Mouse (Mus musculus) myocyte (in vitro differentiated cells): Measurements from ENCODE around the gene Hexim2. TPM values are rescaled to one million over a fixed set of nuclear protein-coding genes. Genes with fewer than 3 reads are reported as not detected.

ENCODE experiments used
- H3K27me3 ChIP-seq: one replicate; pipeline ENCODE4 v1.6.1; 2011; ENCODE audit not compliant: control insufficient read depth, insufficient read depth, insufficient read length
- H3K36me3 ChIP-seq: one replicate; pipeline ENCODE4 v1.6.1; 2011; ENCODE audit not compliant: control insufficient read depth, insufficient read depth
- H3K4me2 ChIP-seq: one replicate; pipeline ENCODE4 v1.6.1; 2011; ENCODE audit warnings: low read depth, control low read depth
- H3K4me3 ChIP-seq: one replicate; pipeline ENCODE4 v1.5.1; 2011; ENCODE audit warnings: mild to moderate bottlenecking, control low read depth, moderate library complexity
- H3K79me2 ChIP-seq: one replicate; pipeline ENCODE4 v1.6.1; 2011; ENCODE audit not compliant: control insufficient read depth, insufficient read depth
- H3ac ChIP-seq: one replicate; pipeline ENCODE4 v1.6.1; 2011; ENCODE audit not compliant: control insufficient read depth, insufficient read length
- CEBPB ChIP-seq: IDR thresholded peaks from 2 replicates; pipeline ENCODE4 v1.6.1; 2011; ENCODE audit warnings: mild to moderate bottlenecking, moderate library complexity; ENCODE audit not compliant: poor library complexity, insufficient read depth, severe bottlenecking
- E2F4 ChIP-seq: IDR thresholded peaks from one replicate; pipeline ENCODE4 v1.6.1; 2011; ENCODE audit warnings: mild to moderate bottlenecking, control low read depth, moderate library complexity; ENCODE audit not compliant: insufficient read depth
- MAX ChIP-seq: IDR thresholded peaks from one replicate; pipeline ENCODE4 v1.6.1; 2011; ENCODE audit warnings: low read depth, mild to moderate bottlenecking, control low read depth
- MYOD1 ChIP-seq, 3 experiments: IDR thresholded peaks; one replicate each; pipeline ENCODE4 v1.6.1; 2011; ENCODE audit warnings: control low read depth in 2 of 3, low read depth in 2 of 3, mild to moderate bottlenecking in 2 of 3, moderate library complexity in 1 of 3; ENCODE audit not compliant: insufficient read length in 2 of 3, control insufficient read depth in 1 of 3
- MYOG ChIP-seq, 3 experiments: IDR thresholded peaks; one replicate each; pipeline ENCODE4 v1.6.1; 2011; ENCODE audit warnings: control low read depth in 2 of 3, low read depth in 2 of 3, mild to moderate bottlenecking in 2 of 3; ENCODE audit not compliant: insufficient read length in 2 of 3, control insufficient read depth in 1 of 3, insufficient read depth in 1 of 3
- POLR2A ChIP-seq: IDR thresholded peaks from one replicate; pipeline ENCODE4 v1.6.1; 2011; ENCODE audit warnings: low read depth, mild to moderate bottlenecking, control low read depth, moderate library complexity; ENCODE audit not compliant: insufficient read length
- POLR2AphosphoS2 ChIP-seq: IDR thresholded peaks from one replicate; pipeline ENCODE4 v1.6.1; 2011; ENCODE audit warnings: low read depth, control low read depth; ENCODE audit not compliant: insufficient read length
- REST ChIP-seq: IDR thresholded peaks from one replicate; pipeline ENCODE4 v1.6.1; 2011; ENCODE audit warnings: mild to moderate bottlenecking, control low read depth, moderate library complexity; ENCODE audit not compliant: insufficient read depth, insufficient read length
- SRF ChIP-seq: IDR thresholded peaks from one replicate; pipeline ENCODE4 v1.6.1; 2011; ENCODE audit warnings: low read depth; ENCODE audit not compliant: control insufficient read depth, insufficient read length
- TCF12 ChIP-seq: IDR thresholded peaks from one replicate; pipeline ENCODE4 v1.6.1; 2011; ENCODE audit warnings: mild to moderate bottlenecking, control low read depth; ENCODE audit not compliant: poor library complexity, insufficient read depth, severe bottlenecking
- TCF3 ChIP-seq: IDR thresholded peaks from one replicate; pipeline ENCODE4 v1.6.1; 2011; ENCODE audit warnings: low read depth, control low read depth; ENCODE audit not compliant: insufficient read length
- USF1 ChIP-seq: IDR thresholded peaks from one replicate; pipeline ENCODE4 v1.6.1; 2011; ENCODE audit warnings: low read depth, mild to moderate bottlenecking, control low read depth, moderate library complexity
- polyA plus RNA-seq: library from polyadenylated mRNA; unstranded; fragments of >200 nt; fragmentation: generic; extraction: Trizol; gene quantifications from one replicate; pipeline ENCODE4 v1.2.1, GENCODE M21; 2012; ENCODE audit warnings: missing spikeins

The Hexim2 gene
- polyA plus RNA-seq, 1 experiment: 8.8 TPM

- Histone ChIP-seq H3K36me3 (no peaks in the 10 kb centered on the region), H3K4me2 (peak overlapping the region; percentile 52), H3K79me2 (no peaks in the 10 kb centered on the region), H3K27me3 (peaks cover 7% of the 10 kb centered on the region), H3ac (peak overlapping the region; percentile 4), H3K4me3 (peak overlapping the region; percentile 12)
- TF ChIP-seq MYOG (IDR thresholded peaks at IDR 0.05; ENCODE audit: control insufficient read depth in 1 of 3, insufficient read depth in 1 of 3, insufficient read length in 2 of 3, low read depth in 2 of 3): no peak
- TF ChIP-seq POLR2A: no peak
- TF ChIP-seq POLR2AphosphoS2: no peak
- TF ChIP-seq TCF3: no peak
- TF ChIP-seq E2F4: no peak
- TF ChIP-seq MYOD1 (IDR thresholded peaks at IDR 0.05; ENCODE audit: control insufficient read depth in 1 of 3, insufficient read length in 2 of 3, low read depth in 2 of 3): peak in 1 of 3 experiments; percentile 3
- TF ChIP-seq SRF: no peak
These were observed 39.0 kb downstream of the Hexim2 start for GRCm38 (mm10) chr11:103171286-103171620.

DNA sequence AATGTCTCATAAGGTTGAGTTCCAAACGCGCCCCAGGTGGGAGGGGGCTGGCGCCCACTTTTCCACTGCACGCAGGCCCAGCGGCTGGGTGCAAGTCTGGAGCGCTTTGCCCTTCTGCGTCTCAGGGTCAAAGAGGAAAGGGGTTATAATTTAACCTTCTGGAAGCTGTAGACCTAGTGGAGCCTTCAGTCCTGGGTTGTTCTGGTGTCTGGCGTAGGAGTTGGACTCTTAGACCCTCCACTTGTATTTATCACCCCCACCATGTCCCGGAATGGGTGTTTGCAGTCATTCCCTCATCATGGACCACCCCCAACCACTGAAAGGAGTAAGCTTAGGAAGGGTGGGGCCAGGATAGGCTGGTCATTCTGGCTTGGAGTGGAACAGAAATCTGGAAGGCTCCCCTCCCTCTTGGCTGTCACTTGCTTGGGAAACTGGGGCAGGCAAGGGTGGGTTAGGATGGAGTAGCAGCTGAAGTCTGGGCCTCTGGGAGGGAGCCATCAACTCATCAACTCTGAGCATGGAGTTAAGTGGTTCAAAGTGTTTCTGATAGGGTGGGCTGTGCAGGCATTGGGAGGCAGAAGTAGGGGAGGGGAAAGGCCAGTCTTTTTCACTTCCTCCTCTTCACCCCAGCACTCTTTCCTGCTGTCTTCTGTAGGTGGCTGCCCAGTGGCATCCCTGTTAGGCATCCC lies 39.6 kb downstream of the Hexim2 start:
- TF ChIP-seq REST (no peak), MYOG (IDR thresholded peaks at IDR 0.05; ENCODE audit: control insufficient read depth in 1 of 3, insufficient read depth in 1 of 3, insufficient read length in 2 of 3, low read depth in 2 of 3) (no peak), POLR2AphosphoS2 (no peak), SRF (no peak), USF1 (no peak), E2F4 (no peak), CEBPB (no peak), TCF12 (no peak), TCF3 (no peak), POLR2A (no peak), MYOD1 (IDR thresholded peaks at IDR 0.05; ENCODE audit: control insufficient read depth in 1 of 3, insufficient read length in 2 of 3, low read depth in 2 of 3) (no peak), MAX (no peak)
- Histone ChIP-seq H3K79me2 (no peaks in the 10 kb centered on the region), H3ac (peak overlapping the region; percentile 4), H3K27me3 (peaks cover 7% of the 10 kb centered on the region), H3K4me2 (peak overlapping the region; percentile 52), H3K4me3 (peak overlapping the region; percentile 12), H3K36me3 (no peaks in the 10 kb centered on the region)

GRCm38 (mm10) chr11:103172392-103173040 lies 40.3 kb downstream of the Hexim2 start:
- Histone ChIP-seq H3K79me2 (no peaks in the 10 kb centered on the region), H3K36me3 (no peaks in the 10 kb centered on the region), H3K27me3 (peaks cover 7% of the 10 kb centered on the region), H3K4me3 (peak overlapping the region; percentile 12), H3ac (no peak overlapping the region), H3K4me2 (peak overlapping the region; percentile 52)
- TF ChIP-seq CEBPB (no peak), MYOD1 (IDR thresholded peaks at IDR 0.05; ENCODE audit: control insufficient read depth in 1 of 3, insufficient read length in 2 of 3, low read depth in 2 of 3) (no peak), MAX (no peak), E2F4 (no peak), TCF3 (no peak), SRF (no peak), POLR2AphosphoS2 (no peak), MYOG (IDR thresholded peaks at IDR 0.05; ENCODE audit: control insufficient read depth in 1 of 3, insufficient read depth in 1 of 3, insufficient read length in 2 of 3, low read depth in 2 of 3) (no peak), USF1 (no peak), POLR2A (no peak), TCF12 (no peak), REST (no peak)

GRCm38 (mm10) chr11:103173041-103173770 lies 41.0 kb downstream of the Hexim2 start:
- Histone ChIP-seq H3K27me3 (peaks cover 7% of the 10 kb centered on the region), H3K4me3 (no peak overlapping the region), H3K36me3 (no peaks in the 10 kb centered on the region), H3K4me2 (peak overlapping the region; percentile 52), H3K79me2 (no peaks in the 10 kb centered on the region), H3ac (no peak overlapping the region)
- TF ChIP-seq REST (no peak), POLR2A (no peak), E2F4 (no peak), TCF12 (no peak), SRF (no peak), CEBPB (no peak), MYOG (IDR thresholded peaks at IDR 0.05; ENCODE audit: control insufficient read depth in 1 of 3, insufficient read depth in 1 of 3, insufficient read length in 2 of 3, low read depth in 2 of 3) (no peak), TCF3 (no peak), MYOD1 (IDR thresholded peaks at IDR 0.05; ENCODE audit: control insufficient read depth in 1 of 3, insufficient read length in 2 of 3, low read depth in 2 of 3) (no peak), MAX (no peak), USF1 (no peak), POLR2AphosphoS2 (no peak)
